Mouse (Mus musculus): ENCODE measurements around the gene Lcn12. TPM values are rescaled to one million over a fixed set of nuclear protein-coding genes. Genes with fewer than 3 reads are reported as not detected.
A peak's percentile ranks its signal among the peaks of the same experiment; 100 is the strongest.

Gene Lcn12
- polyA plus RNA-seq, 1 experiment = not detected

DNA sequence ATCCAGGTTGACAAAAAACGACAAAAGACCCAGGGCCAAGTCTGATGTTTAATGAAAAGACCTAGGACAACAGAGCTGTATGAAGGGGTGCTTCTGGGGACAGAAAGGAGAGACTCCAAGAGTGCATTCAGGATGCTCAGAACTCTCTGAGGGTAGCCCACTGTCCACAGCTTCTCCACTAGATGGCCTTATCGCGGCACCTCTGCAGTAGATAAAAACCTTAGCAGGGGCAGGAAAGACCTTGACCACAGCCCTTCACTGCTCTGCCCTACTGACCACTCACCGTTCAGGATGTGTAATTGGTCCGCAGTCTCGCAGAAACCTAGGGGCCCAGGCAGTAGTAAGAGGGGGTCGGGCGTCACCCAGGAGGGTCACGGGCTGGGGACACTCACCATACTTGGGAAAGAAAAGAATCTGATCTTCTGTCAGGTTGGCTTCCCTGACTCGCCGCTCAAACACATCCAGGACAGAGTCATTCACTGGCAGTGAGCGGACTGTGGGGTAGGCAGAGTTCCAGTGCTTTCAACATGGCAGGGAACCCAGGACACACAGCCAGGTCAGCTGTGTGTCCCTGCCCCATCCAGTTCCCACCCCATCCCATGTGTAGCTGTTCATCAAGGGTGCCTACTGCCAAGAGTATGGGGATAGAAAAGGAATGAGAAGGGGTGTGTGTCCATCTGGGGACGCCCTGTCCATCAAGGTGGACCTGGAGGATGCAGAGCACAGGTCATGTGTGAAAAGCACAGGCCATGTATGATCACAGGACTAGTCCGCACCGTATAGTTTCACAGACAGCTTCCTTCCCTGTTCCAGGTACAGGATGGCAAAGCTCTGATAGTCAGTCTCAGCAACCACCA, 5.1 kb upstream of the Lcn12 start:
- TF ChIP-seq POLR2A (IDR thresholded peaks at IDR 0.05; ENCODE audit: low read depth, low read length) (no peak), CTCF (IDR thresholded peaks at IDR 0.05; ENCODE audit: borderline replicate concordance, insufficient read depth, low read length) (no peak)
- no peak overlapping the region for H3K4me3 ChIP-seq (ENCODE audit: insufficient read depth, low read length)

DNA sequence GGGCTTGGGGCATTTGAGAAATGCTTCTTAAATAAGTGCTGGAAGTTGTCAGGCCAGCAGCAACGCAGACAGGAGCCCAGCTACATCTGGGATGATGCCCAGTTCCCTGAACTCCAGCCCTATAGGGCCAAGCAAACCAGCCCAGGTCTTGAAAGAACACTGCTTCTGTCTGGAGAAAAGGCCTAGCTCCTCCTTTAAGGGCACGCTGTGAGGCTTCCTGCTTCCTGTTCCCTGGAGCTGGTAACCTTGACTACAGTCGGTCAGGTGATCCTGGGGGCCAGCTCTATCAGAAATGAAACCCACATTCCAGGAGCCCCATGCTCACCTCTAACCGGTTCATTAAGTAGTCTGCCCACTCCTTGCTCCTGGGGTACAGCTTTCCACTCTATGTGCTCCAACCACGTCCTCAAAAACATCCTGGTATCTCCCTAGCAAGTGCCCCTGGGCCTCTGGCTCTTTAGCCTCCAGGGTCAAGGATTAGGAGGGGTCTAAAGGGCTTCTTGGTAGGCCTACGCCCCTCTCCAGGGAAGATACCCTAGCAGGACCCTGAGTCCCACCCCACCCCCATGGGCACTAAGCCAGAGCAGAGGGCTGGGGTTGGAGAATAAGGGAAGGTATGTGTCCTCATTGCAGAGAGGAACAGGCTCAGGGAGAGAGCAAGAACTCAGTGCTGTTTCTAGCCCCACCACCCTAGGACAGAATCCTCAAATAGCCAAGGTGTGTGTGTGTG, 4.3 kb upstream of the Lcn12 start:
- H3K4me3 ChIP-seq (ENCODE audit: insufficient read depth, low read length) = no peak overlapping the region
- H3K27ac ChIP-seq (ENCODE audit: insufficient read depth, low read length) = no peak overlapping the region
- TF ChIP-seq POLR2A (IDR thresholded peaks at IDR 0.05; ENCODE audit: low read depth, low read length) = no peak
- TF ChIP-seq CTCF (IDR thresholded peaks at IDR 0.05; ENCODE audit: borderline replicate concordance, insufficient read depth, low read length) = no peak
- H3K4me1 ChIP-seq (ENCODE audit: control insufficient read depth, insufficient read depth, low read length) = no peaks in the 10 kb centered on the region

More for the DNA sequence above, 5.1 kb upstream of the Lcn12 start:
- H3K4me1 ChIP-seq (ENCODE audit: control insufficient read depth, insufficient read depth, low read length) = no peaks in the 10 kb centered on the region
- no peak overlapping the region for H3K27ac ChIP-seq (ENCODE audit: insufficient read depth, low read length)

- no peak overlapping the region for H3K4me3 ChIP-seq (ENCODE audit: insufficient read depth, low read length)
- no peak overlapping the region for H3K27ac ChIP-seq (ENCODE audit: insufficient read depth, low read length)
- H3K4me1 ChIP-seq (ENCODE audit: control insufficient read depth, insufficient read depth, low read length) = no peaks in the 10 kb centered on the region
- no peak for TF ChIP-seq POLR2A (IDR thresholded peaks at IDR 0.05; ENCODE audit: low read depth, low read length)
- peak; percentile 28; the same call in 1 of the 2 replicates for TF ChIP-seq CTCF (IDR thresholded peaks at IDR 0.05; ENCODE audit: borderline replicate concordance, insufficient read depth, low read length)
Observed at GRCm38 (mm10) chr2:25496462-25496861, 2.8 kb upstream of the Lcn12 start.

- H3K27ac ChIP-seq (ENCODE audit: insufficient read depth, low read length) = no peak overlapping the region
- no peaks in the 10 kb centered on the region for H3K4me1 ChIP-seq (ENCODE audit: control insufficient read depth, insufficient read depth, low read length)
- TF ChIP-seq CTCF (IDR thresholded peaks at IDR 0.05; ENCODE audit: borderline replicate concordance, insufficient read depth, low read length) (no peak), POLR2A (IDR thresholded peaks at IDR 0.05; ENCODE audit: low read depth, low read length) (no peak)
- no peak overlapping the region for H3K4me3 ChIP-seq (ENCODE audit: insufficient read depth, low read length)
Observed at GRCm38 (mm10) chr2:25492988-25493387, 723 bp downstream of the Lcn12 start.

DNA sequence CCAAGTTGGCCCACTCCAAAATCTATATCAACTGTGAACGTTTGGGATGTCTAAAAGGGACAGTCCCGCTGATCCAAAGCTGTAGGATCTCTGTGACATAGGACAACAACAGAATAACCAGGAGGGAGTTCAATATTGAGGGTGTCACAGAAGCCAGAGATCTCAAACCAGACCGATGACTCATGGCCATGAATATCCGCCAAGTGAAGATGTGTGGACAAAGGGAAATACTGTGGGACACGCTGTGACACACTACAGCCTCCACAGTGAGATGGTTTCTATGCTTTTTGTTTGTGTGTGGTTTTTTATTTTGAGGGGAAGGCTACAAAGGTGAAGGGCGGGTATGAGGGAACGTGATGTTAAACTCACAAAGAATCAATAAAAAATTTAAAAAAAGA, 5.0 kb downstream of the Lcn12 start:
- Histone ChIP-seq H3K4me3 (ENCODE audit: insufficient read depth, low read length) (no peak overlapping the region), H3K27ac (ENCODE audit: insufficient read depth, low read length) (no peak overlapping the region), H3K4me1 (ENCODE audit: control insufficient read depth, insufficient read depth, low read length) (no peaks in the 10 kb centered on the region)
- no peak for TF ChIP-seq CTCF (IDR thresholded peaks at IDR 0.05; ENCODE audit: borderline replicate concordance, insufficient read depth, low read length)
- TF ChIP-seq POLR2A (IDR thresholded peaks at IDR 0.05; ENCODE audit: low read depth, low read length) = no peak

DNA sequence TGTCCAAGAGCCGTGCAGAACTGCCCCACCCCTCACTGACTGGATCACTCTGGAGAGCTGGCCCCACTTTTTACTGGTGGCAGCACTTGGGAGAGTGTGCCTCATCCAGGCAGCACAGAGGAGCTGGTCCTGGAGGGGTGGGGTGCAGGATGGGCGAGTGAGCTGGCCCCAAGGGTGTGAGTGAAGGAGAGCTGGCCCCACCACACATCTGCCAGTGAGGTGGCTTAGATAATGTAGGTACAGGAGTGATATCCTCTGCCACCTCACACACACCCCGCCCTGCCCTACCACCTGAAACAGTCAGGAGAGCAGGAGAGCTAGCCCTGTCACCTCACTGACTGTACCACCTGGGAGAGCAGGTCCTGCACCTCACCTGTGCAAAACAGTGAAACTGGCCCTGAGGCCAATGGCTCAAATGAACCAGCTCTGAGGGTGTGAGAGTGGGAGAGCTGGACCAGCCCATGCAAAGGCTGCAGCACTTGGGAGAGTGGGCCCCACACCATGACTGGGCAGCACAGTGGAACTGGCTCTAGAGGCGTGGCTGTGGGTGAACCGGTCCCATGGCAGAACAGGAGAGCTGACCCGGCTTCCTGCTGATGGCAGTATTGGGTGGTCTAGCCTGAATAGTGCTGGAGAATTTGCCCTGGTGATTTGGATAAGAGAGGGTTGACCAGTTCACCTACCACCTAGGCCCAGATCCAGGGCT, 5.6 kb downstream of the Lcn12 start:
- H3K4me3 ChIP-seq (ENCODE audit: insufficient read depth, low read length) = no peak overlapping the region
- H3K4me1 ChIP-seq (ENCODE audit: control insufficient read depth, insufficient read depth, low read length) = no peaks in the 10 kb centered on the region
- no peak overlapping the region for H3K27ac ChIP-seq (ENCODE audit: insufficient read depth, low read length)
- TF ChIP-seq CTCF (IDR thresholded peaks at IDR 0.05; ENCODE audit: borderline replicate concordance, insufficient read depth, low read length) (no peak), POLR2A (IDR thresholded peaks at IDR 0.05; ENCODE audit: low read depth, low read length) (no peak)

DNA sequence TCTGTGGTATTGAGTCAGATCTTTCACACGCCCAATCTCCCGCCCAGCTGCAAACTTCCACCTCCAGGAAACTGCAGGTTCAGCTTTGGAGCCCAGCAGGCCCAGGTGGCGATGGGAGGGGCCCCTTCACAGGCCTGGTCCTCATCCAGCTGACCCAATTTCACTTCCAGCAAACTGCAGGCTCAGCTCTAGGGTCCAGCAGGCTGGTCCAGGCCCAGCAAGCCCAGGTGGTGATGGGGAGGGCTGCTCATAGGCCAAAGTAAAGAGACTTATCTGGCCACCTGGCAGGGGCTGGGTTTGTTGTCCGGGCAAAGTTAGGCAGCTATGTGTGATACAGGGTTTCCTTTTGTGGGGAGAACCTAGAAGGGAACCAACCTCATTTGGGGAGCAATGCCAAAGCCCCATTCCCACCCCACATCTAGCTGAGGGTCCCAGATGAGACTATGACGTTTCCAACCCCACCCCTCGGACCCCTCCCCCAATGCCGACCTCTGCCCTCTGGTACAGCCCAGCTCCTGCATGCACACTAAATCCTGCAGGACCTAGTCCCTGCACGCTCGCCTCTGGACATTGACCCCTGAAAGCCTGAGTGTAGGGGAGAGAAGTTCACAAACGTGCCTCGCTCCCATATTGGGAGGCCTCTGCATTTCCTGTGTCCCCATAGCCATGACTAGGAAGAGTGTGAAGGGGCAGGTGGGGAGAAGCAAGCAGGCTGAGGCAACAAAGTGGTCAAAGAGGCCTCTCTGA, 8.6 kb downstream of the Lcn12 start:
- no peak overlapping the region for H3K4me3 ChIP-seq (ENCODE audit: insufficient read depth, low read length)
- no peaks in the 10 kb centered on the region for H3K4me1 ChIP-seq (ENCODE audit: control insufficient read depth, insufficient read depth, low read length)
- no peak overlapping the region for H3K27ac ChIP-seq (ENCODE audit: insufficient read depth, low read length)
- TF ChIP-seq POLR2A (IDR thresholded peaks at IDR 0.05; ENCODE audit: low read depth, low read length) = no peak
- TF ChIP-seq CTCF (IDR thresholded peaks at IDR 0.05; ENCODE audit: borderline replicate concordance, insufficient read depth, low read length) = no peak

- Histone ChIP-seq H3K4me1 (ENCODE audit: control insufficient read depth, insufficient read depth, low read length) (no peaks in the 10 kb centered on the region), H3K27ac (ENCODE audit: insufficient read depth, low read length) (no peak overlapping the region), H3K4me3 (ENCODE audit: insufficient read depth, low read length) (no peak overlapping the region)
- TF ChIP-seq CTCF (IDR thresholded peaks at IDR 0.05; ENCODE audit: borderline replicate concordance, insufficient read depth, low read length) (0 out of 2 replicates have a peak, but pooled peaks have one; percentile 21), POLR2A (IDR thresholded peaks at IDR 0.05; ENCODE audit: low read depth, low read length) (no peak)
Observed at GRCm38 (mm10) chr2:25482969-25483368, 10.7 kb downstream of the Lcn12 start.

DNA sequence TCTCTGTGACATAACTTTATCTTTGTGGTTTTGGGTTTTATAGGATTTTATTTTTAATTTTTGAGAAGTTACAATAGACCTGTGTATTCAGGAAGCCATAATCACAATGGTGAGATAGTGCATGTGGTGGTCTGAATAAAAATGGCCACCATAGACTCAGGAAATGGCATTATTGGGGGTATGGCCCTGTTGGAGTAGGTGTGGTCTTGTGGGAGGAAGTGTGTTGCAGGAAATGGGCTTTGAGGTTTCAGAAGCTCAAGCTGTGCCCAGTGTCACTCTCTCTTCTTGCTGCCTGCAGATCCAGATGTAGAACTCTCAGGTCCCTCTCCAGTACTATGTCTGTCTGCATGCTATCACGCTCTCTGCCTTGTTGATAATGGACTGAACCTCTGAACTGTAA, 13.2 kb downstream of the Lcn12 start:
- TF ChIP-seq POLR2A (IDR thresholded peaks at IDR 0.05; ENCODE audit: low read depth, low read length) = no peak
- TF ChIP-seq CTCF (IDR thresholded peaks at IDR 0.05; ENCODE audit: borderline replicate concordance, insufficient read depth, low read length) = no peak
- Histone ChIP-seq H3K4me3 (ENCODE audit: insufficient read depth, low read length) (no peak overlapping the region), H3K27ac (ENCODE audit: insufficient read depth, low read length) (no peak overlapping the region), H3K4me1 (ENCODE audit: control insufficient read depth, insufficient read depth, low read length) (no peaks in the 10 kb centered on the region)

All from embryonic fibroblast, embryonic 13.5 days (primary cell).